Mouse (Mus musculus): Measurements from ENCODE around the gene Haus7.
A peak's percentile ranks its signal among the peaks of the same experiment; 100 is the strongest.
"Not testable (repeated sequence)": the region's sequence is repeated elsewhere in the genome, so short reads cannot be mapped to it uniquely, and the experiment has no call there.

Gene Haus7

DNA sequence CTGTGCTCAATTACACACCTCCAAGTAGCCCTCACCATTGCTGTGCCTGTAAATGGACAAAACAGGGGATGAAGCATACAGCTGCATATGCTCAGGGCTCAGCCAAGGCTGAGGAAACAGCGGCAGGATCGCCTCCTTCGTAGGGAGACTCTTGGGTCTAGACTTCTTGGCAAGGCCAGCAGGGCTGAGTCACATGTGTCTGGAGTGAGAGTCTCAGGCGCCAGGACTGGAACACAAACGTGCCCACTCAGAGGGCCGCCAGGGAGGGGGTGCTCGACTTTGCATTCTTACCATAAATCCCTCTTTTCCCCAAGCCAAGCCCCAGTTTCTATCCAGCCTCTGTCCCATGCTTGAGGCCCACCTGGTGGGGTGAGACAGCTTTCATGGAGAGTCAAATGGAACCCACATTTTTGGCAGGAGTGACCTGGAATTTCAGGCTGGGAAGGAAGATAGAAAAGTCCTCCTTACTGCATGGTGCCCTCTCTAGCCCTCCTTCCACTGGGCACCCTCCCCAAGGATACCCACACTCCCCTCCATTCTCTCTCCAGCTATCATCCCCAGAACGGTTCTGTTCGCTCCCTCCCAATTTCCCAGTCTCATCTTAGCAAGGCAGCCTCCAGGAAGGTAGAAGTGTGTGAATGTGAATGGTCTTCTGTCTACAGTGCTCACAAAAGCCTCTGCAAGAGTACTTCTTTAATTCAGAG is 6.8 kb upstream of the Haus7 start:
- DNase-seq: no peak

DNA sequence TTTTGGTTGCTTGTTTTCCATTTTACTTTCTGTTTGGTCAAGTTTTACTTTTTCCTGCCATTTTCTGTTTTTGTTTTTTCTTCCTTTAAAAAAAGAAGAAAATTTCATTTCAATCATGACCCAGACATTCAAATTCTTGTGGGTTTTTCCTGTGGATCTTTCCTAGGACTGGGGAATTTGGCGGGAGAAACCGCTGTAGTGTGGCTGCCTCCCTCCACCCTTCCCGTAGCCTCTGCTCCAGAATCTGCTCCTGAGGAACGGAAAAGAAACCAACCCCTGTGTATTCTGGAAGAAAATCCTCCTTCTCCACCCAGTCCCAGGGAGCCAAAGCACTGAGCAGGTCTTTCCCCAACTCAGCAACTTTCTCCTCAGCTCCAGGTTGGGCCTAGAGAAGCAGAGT is 1.9 kb upstream of the Haus7 start:
- no peak for DNase-seq

DNA sequence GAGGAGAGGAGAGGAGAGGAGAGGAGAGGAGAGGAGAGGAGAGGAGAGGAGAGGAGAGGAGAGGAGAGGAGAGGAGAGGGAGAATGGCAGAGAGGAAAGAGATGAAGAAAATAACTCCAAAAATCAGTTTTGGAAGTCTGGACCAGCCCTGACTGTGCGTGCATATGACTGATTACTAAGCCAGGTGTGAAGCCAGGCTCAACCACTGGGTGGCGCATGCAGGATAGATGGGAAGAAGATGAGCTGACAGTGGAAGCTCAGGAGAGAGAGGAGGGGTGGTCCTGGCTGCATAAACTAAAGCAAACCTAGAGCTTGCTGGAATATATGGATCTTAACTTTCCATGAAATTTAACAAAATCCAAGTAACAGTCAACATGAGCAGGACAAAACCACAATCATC is 6.9 kb downstream of the Haus7 start:
- peak; percentile 78 for DNase-seq

DNA sequence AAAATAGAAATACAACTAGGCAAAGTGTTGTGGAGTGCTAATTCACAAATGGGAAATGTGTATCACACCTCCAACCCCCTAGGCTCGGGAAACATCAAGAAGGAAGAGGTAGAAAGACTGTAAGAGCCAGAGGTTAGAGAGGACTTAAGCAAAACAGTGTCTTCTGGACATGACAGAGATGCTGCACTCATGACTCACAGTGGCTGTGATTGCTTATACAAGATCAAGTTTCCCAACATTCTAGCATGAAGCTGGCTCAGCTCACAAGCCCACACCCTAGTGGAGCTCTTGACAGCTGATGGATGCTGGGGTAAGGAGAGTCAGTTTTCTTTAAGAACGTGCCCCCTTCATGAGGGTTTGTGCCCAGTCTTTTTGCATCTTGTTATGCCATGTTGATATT is 17.4 kb downstream of the Haus7 start:
- no peak for DNase-seq

DNA sequence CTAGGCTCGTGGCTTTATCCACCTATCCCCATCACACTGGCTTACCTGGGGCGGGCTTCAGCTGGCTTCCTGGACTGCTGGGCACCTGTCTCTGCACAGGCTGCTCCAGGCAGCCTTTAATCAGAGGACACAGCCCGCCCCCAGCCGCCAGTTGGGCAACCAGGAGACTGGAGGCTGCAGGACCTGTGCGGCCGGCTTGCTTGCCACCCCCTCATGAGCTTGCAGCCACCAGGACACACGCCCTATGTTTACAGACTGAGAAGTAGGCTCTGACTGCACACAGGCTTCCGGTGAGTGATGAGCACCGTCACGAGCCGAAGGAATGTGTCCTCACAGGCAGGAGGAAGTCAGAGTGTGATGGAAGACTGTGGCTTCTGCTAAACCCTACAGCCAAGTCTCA is 23.6 kb downstream of the Haus7 start, which contains the start of gene Trex2:
Gene Trex2 (minus strand): TSS at position 93 of the 400 bp plus-strand sequence.
- DNase-seq: no peak

DNA sequence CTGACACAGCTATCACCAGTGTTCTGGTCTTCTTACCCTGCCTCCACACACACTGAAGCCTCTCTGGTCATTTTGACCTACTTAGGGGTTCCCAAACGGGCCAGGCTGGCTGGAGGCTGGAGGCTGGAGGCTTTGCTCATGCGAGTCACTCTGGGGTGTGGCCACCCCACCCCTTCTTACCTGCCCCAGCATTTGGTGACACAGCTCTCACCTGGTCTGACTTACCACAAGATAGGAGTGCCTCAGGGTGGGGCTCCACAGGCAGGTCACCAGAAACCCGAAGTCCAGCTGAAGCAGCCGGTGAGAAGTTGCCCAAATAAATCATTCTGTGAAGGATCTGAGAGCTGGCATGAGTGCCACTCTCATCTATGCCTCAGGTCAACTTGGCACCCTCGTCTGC is 26.0 kb downstream of the Haus7 start:
- DNase-seq: no peak

DNA sequence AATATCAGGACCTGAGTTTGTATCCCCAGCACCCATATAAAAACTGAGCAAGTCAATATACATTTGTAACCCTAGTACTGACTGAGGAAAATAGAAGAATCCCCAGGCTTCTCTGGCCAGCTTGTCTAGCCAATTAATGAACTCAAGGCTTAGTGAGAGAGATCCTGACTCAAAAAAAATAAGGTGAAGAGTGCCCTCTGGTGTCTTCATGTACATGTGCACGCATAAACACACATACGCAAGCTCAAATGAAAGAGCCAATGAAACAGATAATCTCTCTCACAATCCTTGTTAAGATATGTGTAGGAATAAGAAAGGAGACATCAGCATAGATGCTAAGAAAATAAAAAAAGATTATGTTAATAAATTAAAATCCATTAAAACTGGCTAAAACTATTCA is 28.8 kb downstream of the Haus7 start:
- DNase-seq: no peak

DNA sequence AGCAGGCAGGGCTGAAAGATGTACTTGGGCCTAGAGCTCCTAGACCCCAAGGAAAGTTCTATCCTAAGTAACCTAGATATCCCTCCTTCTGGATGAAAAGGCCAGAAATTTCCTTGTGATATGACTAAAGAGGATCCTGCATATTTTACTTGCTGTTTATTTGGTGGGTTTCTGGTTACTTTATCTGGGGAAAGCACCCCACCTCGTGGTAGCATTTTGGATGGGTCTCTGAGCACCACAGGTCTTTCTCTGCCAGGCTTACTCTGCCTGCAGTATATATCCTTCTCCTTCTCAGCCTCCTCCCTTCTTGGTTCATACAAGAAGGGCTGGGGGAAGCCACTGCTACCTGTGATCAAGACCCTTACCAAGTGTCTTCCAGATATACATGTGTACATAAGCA is 46.1 kb downstream of the Haus7 start:
- peak; percentile 12 for DNase-seq

DNA sequence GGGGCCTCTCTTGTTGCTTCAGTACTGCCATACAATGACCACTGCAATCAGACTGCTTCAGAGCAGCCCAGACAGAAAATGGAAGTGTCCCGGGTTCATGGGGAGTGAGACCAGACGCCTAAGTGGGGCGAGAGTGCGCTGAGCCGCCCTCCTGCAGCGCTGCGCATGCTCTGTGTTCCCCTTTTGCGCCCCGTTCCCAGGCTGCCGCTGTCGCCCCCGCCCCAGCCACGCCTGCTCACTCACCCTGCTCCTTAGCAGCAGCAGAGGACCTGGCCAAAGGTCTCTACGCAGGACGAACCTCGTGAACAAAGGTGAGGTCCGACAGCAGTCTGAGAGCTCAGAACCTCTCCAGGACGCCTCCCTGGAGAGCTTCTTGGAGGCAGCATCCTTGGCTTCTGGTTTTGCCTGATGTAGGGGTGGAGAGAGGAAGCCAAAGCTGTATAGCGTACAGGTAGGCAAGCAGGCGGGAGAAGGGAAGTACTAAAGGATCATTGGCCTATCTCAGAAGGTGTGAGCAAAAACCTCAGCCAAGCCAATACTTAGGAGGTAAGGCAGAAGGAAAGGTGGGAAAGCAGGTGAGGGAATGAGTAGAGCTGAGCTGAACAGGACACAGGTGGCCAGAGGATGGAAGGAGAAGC is 47.8 kb downstream of the Haus7 start, which contains the start of gene Zfp92:
Gene Zfp92 (plus strand): TSS at position 217 of the 638 bp plus-strand sequence.
- peak; percentile 13 for DNase-seq

DNA sequence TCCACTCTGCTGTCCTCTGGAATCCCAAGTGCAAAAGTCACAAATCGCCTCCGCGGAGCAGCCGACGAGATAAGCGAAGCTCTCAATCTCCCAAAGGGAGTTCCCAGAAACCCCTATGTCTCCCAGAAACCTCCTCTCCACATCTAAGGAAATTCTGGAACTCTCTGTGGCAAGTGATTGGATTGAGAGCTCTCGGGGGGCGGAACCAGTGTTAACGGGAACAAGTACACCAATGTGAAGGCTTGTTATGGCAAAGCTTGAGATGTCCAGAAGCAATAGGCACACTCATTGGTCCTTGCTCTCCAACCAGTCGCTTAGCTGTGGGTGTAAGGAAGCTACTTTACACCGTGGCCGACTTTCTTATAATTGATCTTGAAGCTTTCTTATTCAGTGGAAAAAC is 57.2 kb downstream of the Haus7 start:
- no peak for DNase-seq

DNA sequence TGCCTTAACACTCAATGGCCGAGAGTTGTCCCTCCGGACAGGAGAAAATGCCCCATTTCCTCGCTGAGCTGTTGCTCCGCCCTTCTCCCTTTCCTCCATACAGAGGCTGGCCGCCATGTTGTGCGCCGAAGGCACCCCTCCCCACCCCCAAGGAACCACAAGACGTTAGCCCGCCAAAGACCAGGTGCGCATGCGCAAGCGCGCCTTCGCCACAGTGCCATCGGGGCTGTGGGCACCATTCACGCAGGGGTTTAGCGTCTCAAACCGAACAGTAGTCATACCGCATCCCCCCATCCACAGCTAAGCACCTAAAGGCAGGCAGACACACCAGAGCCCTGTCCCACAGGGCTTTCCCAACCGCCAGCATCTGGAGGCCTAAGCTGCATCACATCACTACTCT is 57.9 kb downstream of the Haus7 start:
- DNase-seq: no peak

DNA sequence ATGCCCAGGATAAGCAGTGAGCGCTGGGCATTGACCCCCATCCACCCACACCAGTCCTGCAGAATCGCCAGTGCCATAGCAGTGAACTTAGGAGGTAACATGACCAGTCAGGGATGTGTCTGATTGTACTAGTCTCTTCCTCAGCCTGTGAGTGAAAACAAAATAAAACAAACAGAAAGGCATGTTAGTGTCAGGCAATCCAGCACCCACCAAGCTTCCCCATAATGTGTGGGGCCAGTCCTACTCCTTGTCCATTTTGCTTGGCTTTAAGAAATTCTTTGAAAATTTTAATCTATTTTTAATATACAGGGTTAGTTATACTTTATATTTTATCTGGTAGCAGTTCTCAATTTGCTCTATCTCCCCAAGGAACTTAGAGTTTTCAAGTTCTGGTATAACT is 60.2 kb downstream of the Haus7 start, which contains the start of gene Gm18336:
Gene Gm18336 (minus strand): TSS at position 101 of the 400 bp plus-strand sequence.
- not testable (repeated sequence) for DNase-seq

DNA sequence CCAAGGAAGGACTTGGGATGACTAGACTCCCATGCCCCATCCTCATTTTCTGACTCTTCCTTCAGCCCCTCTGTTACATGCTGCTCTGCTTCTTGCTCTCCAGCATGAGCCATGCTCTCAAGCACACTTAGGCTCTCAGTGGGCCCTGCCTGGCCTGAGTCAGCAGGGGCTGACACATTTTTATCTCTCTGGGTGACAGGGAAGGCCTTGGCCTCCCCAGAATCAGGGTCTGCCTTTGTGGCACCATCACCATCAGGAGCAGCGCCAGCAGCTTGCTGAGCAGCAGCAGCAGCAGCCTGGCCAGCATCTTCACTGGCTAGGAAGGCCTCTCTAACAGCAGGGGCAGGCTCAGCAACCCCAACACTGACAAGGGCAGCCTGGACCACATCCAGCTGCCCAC is 62.4 kb downstream of the Haus7 start:
- no peak for DNase-seq

DNA sequence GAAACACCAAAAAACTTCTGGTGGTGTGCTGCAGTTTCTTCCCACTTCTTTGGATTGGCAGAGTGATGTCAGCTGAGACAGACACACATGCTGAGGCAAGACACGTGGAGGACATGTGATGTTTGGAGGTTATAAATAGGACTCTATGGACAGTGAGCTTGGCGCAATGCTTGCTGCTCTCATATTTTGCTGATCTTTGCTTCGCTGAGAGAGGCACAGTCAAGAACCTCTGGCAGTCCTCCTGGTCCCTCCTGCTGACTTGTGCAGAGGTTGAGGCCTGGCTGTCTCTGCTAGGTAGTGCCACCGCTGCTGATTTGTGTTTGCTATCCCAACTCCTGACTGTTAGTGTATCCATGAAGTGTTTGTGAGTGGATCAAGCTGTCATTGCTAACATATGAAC is 67.4 kb downstream of the Haus7 start:
- DNase-seq: no peak
